In genomic region chr10:91183316-91183715, GRCm38 (mm10) we compare ENCODE assay signal across 8 mouse cellular contexts. TPM values are rescaled to one million over a fixed set of nuclear protein-coding genes. Genes with fewer than 3 reads are reported as not detected.
DNase-seq lines count a peak whose midpoint lies in the region; ATAC-seq and TF ChIP-seq lines count a peak whose summit lies in the region.

No protein-coding gene starts in this region.

- H3K9ac ChIP-seq in hindbrain, embryonic 13.5 days: peak overlapping the region; percentile 76; the same call in 1 of the 2 replicates

- peak overlapping the region; percentile 59 for H3K4me2 ChIP-seq in hindbrain, embryonic 13.5 days

- H3K4me3 ChIP-seq in hindbrain, embryonic 13.5 days: 0 out of 2 replicates have a peak overlapping the region, but pooled peaks have one; percentile 54
- no peak overlapping the region for H3K4me3 ChIP-seq in olfactory bulb, adult 2 months (ENCODE audit: insufficient read depth, low read depth, low read length)

- no peaks in the 10 kb centered on the region for H3K36me3 ChIP-seq in hindbrain, embryonic 13.5 days

- H3K27me3 ChIP-seq in hindbrain, embryonic 13.5 days: no peaks in the 10 kb centered on the region

- no peak for TF ChIP-seq POLR2A in olfactory bulb, adult 2 months (IDR thresholded peaks at IDR 0.05; ENCODE audit: insufficient read depth, low read depth, low read length)

- peak overlapping the region; percentile 99 for H3K27ac ChIP-seq in hindbrain, embryonic 13.5 days
- peak overlapping the region; percentile 47 for H3K27ac ChIP-seq in olfactory bulb, adult 2 months (ENCODE audit: insufficient read depth, low read depth, low read length)

- no peaks in the 10 kb centered on the region for H3K9me3 ChIP-seq in hindbrain, embryonic 13.5 days

- ATAC-seq in hindbrain, embryonic 13.5 days (ENCODE audit: low FRiP score): no peak

- DNase-seq in ovary, postnatal 36 days (ENCODE audit: low spot score): peak; percentile 19
- no peak for DNase-seq in ovary, postnatal 10 days (ENCODE audit: low spot score)
- peak; percentile 65 to 72 for DNase-seq in cerebellum, postnatal 25 days
- peak; percentile 33 for DNase-seq in liver
- DNase-seq in testis, postnatal 10 days (ENCODE audit: low spot score): no peak
- DNase-seq in right cerebral cortex, postnatal 25 days: no peak

- no peak for TF ChIP-seq CTCF in olfactory bulb, adult 2 months (IDR thresholded peaks at IDR 0.05; ENCODE audit: insufficient read depth, low read depth, low read length)

- peaks cover 30% of the 10 kb centered on the region for H3K4me1 ChIP-seq in hindbrain, embryonic 13.5 days (replicated peaks)
- peaks cover 9% of the 10 kb centered on the region for H3K4me1 ChIP-seq in olfactory bulb, adult 2 months (ENCODE audit: control insufficient read depth, insufficient read depth, low read length)

- 29% methylated on average over 3 of the region's 3 CpGs for WGBS in hindbrain, embryonic 13.5 days
- 36% methylated on average over 3 of the region's 3 CpGs for WGBS in olfactory bulb, adult 2 months

RNA-seq across cellular contexts. Expression of gene Tmpo, which starts 2.2 kb away (rescaled TPM):
- polyA plus RNA-seq in hindbrain, embryonic 13.5 days (2015; fragmentation: Nextera tagmentation; extraction: Ambion mirVana): 123 and 129 TPM in 2 replicates
- 183 and 204 TPM in 2 replicates for polyA plus RNA-seq in olfactory bulb, adult 2 months (2012; ENCODE audit: insufficient read depth, insufficient read length, low replicate concordance, missing spikeins)

RNA-seq across cellular contexts. Expression of gene Slc25a3, which starts 59.5 kb away (rescaled TPM):
- 506 and 512 TPM in 2 replicates for polyA plus RNA-seq in hindbrain, embryonic 13.5 days (2015; fragmentation: Nextera tagmentation; extraction: Ambion mirVana)
- 264 TPM in 1 of 2 replicates, not detected in the other for polyA plus RNA-seq in olfactory bulb, adult 2 months (2012; ENCODE audit: insufficient read depth, insufficient read length, low replicate concordance, missing spikeins)

Comparison
In these comparisons a context has a peak if more than half of its experiments do, and no peak if none do; other contexts are left out.
1. DNase-seq: peak in ovary, postnatal 36 days (single experiment), cerebellum, postnatal 25 days (2 of 2) and liver (single experiment); none in ovary, postnatal 10 days (single experiment), testis, postnatal 10 days (single experiment) and right cerebral cortex, postnatal 25 days (single experiment).